Mouse (Mus musculus): ENCODE measurements around the gene Zfp362.

Gene Zfp362

DNA sequence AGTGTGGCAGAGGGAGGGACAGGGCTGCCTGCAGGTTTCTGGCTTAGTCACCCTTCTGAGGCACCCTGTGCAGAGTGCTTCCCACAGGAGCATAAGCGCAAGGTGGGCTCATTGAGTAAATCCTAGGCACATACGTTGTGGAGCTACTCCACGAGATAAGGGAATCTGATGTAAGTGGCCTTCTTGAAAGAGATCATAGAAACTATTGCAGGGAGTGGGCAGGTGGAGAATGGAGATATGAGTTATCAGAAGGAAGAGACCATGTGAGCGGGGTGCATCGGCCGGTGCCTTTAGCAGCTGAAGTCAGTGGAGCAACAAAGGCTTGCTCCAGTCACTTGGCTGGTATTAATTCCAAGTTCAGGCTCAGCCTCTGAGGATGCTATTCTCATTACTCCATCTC lies 45.8 kb downstream of the Zfp362 start:
- DNase-seq (ENCODE audit: low spot score): no peak

DNA sequence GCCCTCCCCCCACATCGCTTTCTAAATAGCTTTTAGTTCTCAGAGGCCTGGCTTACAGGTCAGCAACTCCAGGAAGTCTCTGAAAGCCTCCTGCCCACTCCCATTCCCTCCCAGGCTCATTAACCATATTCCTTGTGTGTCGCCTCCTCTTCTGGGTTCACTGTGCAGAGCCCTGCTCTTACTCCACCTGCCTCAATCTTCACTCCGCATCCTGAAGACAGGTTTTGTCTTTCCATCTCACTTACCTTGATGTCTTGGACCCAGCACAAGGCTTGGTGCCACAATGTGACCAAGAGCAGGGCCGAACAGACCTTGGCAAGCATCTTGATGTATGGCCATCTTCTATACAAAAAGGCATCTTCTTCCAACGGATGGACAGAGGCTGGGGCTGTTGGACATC lies 46.6 kb downstream of the Zfp362 start:
- no peak for DNase-seq (ENCODE audit: low spot score)

DNA sequence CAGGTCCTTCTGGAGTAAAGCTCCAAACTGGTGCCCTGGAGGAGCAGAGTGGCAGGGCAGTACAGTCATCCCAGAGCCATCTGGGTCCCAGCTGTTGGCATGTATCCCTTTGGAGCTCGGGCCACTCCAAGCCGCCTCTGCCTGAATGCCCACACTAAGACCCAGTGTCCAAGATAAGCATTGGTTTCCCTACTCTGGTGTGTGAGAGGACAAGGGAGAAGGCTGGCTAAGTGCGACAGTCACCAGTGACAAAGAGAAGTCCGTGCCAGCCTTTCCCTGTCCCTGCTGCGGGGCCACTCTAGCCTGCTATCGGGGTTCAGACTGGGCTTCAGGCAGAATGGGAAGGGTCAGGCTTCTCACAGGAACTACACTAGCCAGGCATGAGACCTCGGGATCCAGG lies 49.9 kb downstream of the Zfp362 start:
- no peak for DNase-seq (ENCODE audit: low spot score)

DNA sequence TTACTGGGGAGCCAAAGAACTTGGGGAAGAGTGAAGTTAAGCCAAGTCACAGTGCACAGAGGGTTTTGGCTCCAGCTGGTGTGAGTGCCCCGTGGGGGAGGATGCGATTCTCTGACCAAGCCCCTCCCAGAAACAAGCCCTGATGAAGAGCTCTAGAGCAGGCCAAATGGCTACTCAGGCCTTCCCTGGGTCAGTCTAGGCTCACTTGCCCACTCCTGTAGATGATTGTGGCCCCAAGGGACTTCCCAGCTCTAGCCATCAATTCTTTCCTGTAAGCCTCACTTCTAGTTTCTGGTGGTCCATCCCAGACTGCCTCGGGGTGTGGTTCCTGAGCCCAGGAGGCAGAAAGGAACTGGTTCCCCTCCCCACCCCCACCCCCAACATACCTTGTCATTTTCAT lies 50.8 kb downstream of the Zfp362 start, which contains the start of gene A3galt2:
Gene A3galt2, plus strand, starts transcription at position 301 of the 400 bp plus-strand sequence.
- DNase-seq (ENCODE audit: low spot score): no peak

DNA sequence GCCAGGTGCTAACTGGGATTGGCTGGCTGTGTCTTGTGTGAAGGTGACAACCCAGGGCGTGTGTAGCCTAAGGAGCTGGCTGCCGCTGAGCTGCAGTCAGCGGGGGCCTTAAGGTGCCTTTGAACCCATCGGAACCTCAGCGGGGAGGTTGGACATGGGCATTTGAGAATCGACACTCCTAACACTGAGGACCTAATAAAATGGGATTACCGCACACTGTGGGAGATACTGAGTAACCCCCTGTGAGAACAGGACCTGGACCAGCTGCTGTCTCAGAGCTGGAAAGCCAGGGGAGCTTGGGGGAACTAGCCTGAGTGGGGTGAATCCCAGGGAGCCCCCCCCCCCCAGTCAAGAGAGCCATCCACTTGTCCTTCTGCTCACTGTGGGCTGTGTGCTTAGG lies 52.3 kb downstream of the Zfp362 start:
- DNase-seq (ENCODE audit: low spot score): no peak

DNA sequence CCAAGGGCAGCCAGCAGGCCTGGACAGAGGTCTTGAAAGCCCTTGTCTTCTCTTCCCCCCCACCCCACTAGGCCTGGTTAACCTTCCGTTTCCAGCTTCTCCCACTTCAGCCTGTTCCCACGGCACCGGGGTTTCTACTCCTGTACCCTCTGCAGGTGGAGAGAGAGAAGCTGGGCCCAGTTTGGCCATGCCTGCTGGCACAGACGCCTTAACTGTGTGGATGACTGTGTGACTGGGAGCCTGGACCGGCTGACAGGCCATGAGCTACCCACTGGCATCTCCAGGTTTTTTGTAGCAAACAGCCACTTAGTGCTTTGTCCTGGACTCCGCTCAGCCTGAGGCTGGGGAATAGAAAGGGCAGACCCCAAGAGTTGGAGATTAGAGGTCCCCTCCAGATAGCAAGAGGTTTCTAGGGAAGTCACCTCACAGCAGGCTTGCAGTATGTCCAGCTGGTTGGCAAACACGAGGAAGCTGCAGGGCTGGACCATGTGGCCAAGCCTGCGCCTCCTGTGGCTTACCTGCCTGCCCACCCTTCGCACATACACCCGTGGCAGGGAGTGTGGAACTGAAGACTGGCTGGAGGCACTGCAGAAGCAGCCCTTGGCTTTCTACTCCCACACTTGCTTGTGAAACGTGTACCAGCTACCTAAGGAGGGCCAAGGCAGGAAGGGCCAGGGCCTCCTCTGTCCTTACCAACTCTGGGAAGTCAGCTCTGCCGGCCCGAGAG lies 53.7 kb downstream of the Zfp362 start:
- DNase-seq (ENCODE audit: low spot score): no peak

DNA sequence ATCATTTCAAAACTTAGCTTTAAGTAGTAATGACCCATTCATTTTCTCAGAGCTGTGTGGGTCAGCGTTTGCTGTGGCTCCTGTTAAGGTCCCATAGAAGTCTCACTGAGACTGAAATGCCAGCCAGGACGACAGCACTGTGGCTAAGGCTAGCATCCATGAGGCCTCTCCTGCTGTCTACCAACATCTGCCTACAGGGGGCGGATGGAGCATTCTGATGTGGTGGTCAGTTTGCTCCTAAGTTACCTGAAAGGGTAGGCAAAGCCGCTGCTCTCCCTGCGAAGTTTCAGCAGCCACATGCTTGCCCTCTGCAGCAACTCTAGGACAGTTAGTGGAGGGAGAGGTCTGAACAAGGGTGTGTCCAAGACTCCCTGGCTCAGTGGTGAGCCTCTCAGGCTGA lies 54.8 kb downstream of the Zfp362 start:
- DNase-seq (ENCODE audit: low spot score): no peak

DNA sequence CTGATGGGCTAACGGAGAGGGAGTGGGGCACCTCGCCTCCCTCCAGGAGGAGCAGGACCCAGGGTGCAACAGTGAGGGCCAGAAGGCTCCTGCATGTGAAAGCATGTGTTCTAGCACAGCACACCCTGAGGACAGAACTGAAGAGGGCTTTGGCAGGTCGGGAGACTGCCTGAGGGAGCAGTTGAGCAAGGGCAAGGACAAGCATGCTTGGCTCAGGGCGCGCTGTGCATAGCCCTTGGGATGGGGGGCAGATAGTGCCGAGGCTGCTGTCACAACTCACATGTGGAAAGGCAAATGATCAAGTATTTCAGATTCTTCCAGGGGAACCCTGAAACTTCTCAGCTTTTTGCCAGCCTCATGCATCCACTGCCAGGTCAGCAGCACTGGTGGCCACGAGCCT lies 57.5 kb downstream of the Zfp362 start:
- no peak for DNase-seq (ENCODE audit: low spot score)

DNA sequence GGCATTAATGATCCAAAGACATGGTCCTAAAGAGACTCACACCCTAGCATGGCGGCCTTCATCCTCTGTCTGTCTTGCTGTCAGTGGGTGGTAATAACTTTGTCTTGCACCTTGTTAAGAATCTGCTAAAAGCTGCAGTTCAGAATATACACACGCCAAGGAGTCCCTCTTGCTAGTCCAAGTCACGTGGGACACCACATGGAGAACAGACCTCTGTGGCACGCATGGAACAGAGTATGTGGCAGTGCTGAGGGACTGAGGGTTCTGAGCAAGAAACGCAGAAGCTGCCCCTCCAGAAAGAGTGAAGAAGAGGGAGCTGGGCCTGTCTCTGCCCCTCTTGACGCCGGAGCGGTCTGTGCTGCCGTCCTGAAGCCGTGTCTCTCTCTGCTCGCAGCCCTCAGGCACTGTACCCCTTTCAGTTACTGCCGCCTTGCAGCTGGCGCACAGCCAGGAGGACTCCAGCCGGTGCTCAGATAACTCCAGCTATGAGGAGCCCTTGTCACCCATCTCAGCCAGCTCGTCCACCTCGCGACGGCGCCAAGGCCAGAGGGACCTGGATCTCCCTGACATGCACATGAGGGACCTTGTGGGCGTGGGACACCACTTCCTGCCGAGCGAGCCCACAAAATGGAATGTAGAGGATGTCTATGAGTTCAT lies 58.1 kb downstream of the Zfp362 start:
- no peak for DNase-seq (ENCODE audit: low spot score)

DNA sequence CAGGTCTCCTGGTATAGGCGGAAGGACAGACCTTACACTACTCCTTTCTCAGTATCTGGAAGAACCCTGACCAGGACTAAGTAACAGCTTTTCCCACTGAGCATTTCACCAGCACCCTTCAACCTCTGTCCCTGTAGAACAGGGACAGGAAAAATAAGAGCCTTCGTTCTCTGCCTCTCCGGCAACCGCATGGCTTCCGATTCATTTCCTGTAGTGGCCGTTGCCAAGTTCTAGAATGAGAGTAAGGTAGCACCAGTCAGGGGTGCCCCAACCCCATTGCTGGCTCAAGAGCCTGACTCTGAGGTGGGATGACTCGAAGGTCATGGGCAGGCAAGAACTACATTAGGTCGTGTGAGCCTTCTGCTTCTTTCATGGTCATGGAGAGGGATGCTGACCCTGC lies 60.7 kb downstream of the Zfp362 start:
- DNase-seq (ENCODE audit: low spot score): no peak

DNA sequence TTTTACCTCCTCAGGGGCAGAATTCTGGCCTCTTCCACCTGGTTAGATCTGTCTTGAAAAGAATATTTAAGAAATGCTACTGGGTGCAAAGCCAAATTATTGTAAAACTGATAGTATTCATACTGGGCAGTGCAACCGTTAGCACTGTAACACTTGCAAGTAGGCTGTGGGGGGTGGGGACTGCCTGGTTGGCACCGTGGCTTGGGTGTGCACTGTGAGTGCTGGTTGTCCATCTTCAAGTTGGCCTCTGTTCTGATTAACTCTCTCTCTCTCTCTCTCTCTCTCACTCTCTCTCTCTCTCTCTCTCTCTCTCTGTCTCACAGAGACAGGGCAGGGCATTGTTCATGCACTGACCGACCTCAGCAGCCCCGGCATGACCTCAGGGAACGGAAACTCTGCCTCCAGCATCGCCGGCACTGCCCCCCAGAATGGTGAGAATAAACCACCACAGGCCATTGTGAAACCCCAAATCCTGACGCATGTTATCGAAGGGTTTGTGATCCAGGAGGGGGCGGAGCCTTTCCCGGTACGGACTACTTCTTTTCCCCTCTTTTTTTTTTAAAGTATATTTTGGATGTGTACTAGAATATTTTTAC lies 62.7 kb downstream of the Zfp362 start:
- DNase-seq (ENCODE audit: low spot score): no peak

DNA sequence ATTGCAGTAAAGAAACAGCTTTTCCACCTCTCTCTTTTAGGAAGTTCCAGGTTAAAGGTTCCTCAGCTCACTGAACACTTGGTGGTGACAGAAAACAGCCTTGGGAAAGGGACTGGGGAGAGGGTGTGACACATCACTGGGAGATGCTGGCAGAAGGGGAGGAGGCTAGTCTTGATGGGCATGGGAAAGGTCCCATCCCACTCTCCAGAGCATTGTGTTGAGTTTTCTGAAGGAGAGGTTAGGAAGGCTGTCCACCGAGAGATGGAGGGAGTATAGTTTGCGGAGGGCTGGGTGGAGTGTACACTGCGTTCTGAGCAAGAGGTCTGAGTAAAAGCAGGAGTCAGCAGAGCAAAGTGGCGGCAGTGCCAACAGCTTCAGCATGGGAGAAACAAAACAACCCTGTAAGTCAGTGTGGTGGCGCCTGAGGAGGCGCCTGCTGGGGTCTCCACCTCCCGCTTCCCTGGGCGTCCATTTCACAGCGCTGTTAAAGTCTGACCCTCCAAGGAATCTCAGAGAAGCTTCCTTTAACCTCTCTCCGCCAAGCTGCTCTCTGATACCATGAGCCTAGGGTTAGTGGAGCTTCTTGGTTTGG lies 63.4 kb downstream of the Zfp362 start:
- DNase-seq (ENCODE audit: low spot score): no peak

DNA sequence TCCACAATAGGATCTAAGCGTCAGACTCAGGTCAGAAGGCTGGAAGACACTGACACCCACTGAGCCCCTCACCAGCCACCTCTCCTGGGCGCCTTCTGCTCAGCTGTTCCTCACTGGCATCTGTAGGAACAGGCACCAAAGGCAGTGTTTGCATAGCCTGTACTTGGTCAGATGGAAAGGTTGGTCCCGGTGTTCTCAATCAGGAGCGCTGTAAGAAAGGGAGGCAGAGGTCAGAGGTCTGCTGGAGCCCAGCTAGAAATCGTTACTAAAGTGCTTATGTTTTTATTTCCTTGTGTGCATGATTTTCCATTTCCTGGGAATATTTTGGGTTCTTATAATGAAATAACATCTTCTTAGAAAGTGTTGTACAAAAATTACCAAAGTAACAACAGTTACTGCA lies 63.9 kb downstream of the Zfp362 start:
- DNase-seq (ENCODE audit: low spot score): no peak

DNA sequence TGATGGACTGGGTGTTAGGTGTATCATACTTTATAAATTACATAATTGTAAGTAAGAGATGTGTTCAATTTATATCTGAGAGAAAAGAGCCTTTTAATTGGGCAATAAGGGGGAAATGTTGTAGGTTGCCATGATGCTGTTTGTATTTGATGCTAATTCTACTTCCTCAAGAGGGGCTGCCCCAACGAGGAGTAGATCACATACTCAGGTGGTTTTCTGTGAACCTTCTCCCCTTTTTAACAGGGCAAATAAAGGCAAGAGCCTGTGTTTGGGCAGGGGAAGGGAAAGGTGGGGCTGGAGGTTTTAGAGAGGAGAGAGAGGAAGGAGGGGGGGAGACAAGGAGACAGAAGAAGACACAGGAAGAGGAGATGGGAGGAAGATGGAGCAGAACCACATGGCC lies 65.0 kb downstream of the Zfp362 start:
- DNase-seq (ENCODE audit: low spot score): no peak

DNA sequence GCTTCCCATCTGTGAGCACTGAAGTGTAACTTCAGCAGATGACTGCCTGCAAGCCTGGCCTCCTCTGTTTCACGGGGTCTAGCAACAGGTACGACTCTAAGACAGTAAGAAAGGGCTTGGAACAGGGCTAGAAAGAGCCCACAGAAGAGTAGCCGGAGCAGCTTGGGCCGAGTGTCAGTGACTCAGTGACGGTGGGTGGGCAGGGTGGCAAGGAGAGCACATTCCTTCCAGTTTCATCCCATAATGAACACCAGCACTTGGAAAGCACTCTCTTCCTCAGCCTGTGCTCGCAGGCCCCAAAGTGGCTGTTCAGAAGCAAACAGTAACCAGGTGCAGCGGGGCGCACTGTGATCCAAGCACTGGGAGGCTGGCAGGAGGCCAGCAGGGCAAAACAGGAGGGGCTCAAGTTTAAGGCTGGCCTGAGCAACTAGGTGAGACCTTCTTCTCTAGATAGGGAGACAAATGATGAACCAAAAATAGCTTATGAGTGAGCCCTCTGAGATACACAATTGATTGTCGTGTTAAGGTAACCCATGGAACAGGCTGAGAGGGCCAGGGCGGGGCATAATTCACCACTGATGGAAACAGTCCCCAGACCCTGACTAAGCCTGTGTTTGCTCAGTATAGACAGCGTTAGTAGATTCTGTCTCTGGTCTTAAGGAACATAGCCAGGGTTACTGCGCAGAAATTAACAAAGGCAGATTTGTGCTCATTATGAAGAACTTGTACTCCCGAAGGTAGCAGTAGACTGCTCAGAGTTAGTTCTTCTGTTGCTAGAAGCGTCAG lies 67.8 kb downstream of the Zfp362 start:
- DNase-seq (ENCODE audit: low spot score): no peak

DNA sequence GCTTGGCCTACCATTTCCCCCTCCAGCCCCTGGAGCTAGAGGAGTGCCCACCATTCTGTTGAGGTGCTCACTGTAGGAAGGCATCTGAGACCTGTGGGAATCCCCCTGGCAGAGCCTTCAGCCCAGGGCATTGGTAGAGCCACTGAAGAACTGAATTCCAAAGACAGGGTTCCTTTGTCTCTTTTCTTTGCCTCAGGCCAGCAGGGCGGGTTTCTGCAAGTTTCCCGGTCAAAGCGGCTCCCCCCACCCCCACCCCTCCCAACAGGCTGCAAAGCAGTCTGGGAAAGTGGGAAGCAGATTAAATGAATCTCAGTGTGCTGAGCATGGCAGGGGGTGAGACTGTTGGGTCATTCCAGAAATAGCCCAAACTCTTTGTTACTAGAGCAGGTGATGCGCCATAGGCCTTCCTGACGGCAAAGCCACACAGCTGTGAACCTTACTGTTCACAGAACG lies 68.7 kb downstream of the Zfp362 start:
- no peak for DNase-seq (ENCODE audit: low spot score)

DNA sequence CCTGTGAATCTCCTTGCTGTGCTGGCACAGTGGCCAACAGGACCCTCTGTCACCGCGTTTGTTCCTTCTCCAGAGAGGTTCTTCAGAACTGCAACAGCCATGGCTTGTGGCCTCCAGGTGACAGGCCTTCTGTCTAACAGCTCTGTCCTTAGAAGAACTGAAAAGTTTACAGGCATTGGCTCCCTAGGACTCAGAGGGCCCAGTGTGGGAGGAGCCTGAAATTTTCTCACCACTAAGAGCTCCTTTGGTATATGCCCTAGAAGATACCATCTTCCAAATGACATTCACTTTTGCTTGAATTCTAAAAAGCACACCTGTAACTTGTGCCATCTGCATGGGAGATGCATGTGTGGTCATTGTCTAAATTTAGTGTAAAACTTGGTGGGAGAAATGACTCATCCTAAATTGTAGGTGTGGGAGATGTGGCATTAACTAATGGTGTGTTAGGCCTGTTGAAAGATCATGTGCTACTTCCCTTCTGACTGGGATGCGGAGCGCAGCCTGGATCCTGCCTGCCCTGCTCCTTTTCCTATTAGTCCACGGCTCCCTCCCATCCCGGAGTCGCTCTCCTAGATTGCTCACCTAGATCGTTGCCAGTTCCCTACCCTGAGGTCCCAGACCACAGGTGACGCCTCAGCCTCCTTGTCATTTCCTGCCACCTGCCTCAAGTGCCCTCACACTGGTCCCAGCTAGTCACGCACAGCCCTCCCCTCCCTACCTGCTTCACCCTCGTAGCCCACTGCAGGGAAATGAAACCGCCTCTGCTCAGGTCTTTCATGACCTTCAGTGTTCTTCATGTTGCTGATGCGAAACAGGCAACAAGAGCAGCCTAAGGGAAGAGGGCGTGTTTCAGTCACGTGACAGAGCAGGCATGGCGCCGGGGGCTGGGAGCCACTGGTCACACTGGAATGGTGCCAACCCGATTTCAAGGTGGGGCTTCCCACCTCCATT lies 70.8 kb downstream of the Zfp362 start:
- DNase-seq (ENCODE audit: low spot score): no peak

DNA sequence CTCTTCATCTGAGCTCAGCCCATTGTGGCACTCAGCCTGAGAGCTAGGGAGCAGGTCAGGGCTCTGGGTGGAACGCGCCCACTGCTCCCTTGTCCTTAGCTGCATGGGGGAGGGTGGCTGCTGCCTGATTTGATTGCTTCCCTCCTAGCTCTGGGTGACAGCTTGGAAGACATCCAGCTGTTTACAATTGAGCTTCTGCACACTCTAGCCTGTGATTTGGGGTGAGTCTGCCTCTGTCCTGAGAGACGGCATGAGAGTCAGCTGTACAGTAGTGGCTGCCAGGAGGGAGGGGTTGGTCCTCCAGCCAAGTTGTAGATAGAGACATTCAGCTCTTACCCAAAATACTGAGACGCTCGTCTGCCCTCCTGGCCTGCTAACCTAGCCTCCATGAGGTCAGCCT lies 71.6 kb downstream of the Zfp362 start:
- DNase-seq (ENCODE audit: low spot score): peak; percentile 79

DNA sequence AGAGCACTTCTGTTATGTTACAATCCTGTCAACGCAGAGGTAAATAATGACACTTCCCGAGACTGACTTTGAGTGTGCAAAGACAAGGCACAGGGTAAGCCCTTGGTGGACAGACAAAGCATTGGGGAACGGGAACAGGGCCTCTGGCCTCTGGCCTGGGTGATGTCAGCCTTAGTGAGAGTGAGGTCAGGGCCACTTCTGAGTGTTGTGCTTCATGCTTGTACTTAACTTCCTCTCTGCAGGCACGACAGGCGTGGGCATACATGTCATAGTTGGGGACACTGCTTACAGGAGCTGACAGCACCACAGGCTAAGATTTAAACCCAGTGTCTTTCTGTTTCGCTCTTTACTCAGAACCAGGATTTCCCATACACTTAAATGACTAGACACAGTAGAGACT lies 72.3 kb downstream of the Zfp362 start:
- no peak for DNase-seq (ENCODE audit: low spot score)

DNA sequence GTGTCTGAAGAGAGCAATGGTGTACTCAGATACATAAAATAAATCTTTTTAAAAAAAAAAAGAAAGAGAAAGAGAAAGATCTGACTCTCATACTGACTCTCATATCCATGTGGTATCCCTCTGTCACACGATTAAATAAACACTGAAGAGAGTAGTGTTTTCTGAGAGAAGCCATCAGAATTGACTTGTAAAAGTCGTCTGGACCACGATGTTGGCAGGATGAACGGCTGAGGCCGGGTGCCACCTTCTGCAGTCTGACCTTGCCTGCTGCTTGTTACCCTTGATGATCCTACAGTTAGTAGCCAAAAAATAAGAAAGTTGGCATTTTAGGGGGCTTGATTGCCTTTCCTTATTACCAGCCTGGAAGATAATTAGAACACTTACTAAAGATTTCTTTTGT lies 73.1 kb downstream of the Zfp362 start:
- no peak for DNase-seq (ENCODE audit: low spot score)

DNA sequence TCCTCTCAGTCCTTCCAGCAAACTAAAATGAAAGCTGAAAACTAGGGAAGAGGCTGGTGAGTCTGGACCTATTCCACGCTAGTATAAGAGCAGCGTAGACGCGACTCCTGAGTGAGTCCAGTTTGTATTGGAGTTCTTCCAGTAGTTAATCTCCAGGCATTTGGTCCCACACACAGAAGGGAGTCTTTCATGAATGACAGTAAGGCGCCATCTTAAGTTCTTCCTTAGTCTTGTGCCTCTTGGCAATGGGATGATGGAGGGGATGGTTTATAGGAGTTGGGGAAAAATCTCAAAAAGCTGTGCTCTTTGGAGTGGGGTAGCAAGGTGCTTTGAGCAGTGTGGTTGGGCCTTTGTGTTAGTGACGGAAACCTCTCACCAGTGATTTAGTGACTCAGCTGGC lies 75.6 kb downstream of the Zfp362 start:
- no peak for DNase-seq (ENCODE audit: low spot score)
